In the genomic region with DNA sequence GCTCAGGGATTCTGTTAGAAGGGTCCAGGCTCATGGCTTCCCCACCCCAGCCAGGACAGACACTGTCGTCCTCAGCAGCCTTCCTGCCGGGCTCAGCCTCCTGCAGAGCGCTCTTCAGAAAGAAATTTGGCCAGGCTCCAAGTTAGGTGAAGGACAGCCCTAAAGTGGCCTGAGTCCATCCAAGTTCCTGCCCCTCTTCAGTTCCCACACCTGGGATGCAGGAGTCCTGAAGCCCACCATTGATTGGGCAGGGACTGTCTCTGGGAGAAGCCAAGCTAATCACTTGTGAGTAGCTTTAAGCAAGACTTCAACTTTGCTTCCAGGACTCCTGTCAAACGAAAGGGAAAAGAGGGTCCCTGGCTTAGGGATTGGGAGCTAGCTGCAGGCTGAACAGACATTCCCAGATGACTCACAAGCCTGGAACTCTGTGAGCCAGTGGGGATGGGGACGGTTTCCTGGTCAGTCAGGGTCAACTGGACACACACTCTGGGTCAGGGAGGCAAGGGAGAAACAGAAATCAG, we compare ENCODE assay signal across 12 mouse cellular contexts. TPM values are rescaled to one million over a fixed set of nuclear protein-coding genes. Genes with fewer than 3 reads are reported as not detected.
DNase-seq lines count a peak whose midpoint lies in the region; ATAC-seq lines count a peak whose summit lies in the region.
"Had no signal": no experiment of that assay in that cellular context is flagged by ENCODE, and none has a peak within 500 bp of the region (broad histone marks: within the 10 kb centered on the region; RNA-seq: fewer than 3 reads in every experiment).

No protein-coding gene starts in this region.

- H3K4me3 ChIP-seq in intestine, embryonic 16.5 days (ENCODE audit: low read length): no peak overlapping the region

- ATAC-seq in intestine, embryonic 16.5 days: no peak

- H3K36me3 ChIP-seq in intestine, embryonic 16.5 days (ENCODE audit: control insufficient read depth, insufficient read depth, low read length): no peaks in the 10 kb centered on the region

- H3K27me3 ChIP-seq in intestine, embryonic 16.5 days (replicated peaks; ENCODE audit: control insufficient read depth, insufficient read depth, low read length): no peaks in the 10 kb centered on the region; the same call in 1 of the 2 replicates

- intact Hi-C loops in gastrocnemius, postnatal 14 days (cut with DNase I; ENCODE audit: low total_unique reads): no loop called here

- H3K4me1 ChIP-seq in intestine, embryonic 16.5 days (ENCODE audit: control insufficient read depth, insufficient read depth, low read length): peaks cover 32% of the 10 kb centered on the region

- DNase-seq in gastrocnemius, postnatal 14 days: peak; percentile 52
- no peak for DNase-seq in gastrocnemius, postnatal 10 days
- DNase-seq in retina, postnatal 1 day: peak; percentile 46
- no peak for DNase-seq in retina, embryonic 14.5 days (ENCODE audit: low spot score)
- DNase-seq in testis, postnatal 10 days (ENCODE audit: low spot score): no peak
- no peak for DNase-seq in spleen, postnatal 14 days (ENCODE audit: low spot score in 2 of 2)
- no peak for DNase-seq in spleen, postnatal 36 days (ENCODE audit: low spot score in 2 of 2)

- peak overlapping the region; percentile 46 for H3K9ac ChIP-seq in intestine, embryonic 16.5 days (ENCODE audit: low read depth, low read length)

- H3K4me2 ChIP-seq in intestine, embryonic 16.5 days (ENCODE audit: low read depth, low read length): no peak overlapping the region

- no peaks in the 10 kb centered on the region for H3K9me3 ChIP-seq in intestine, embryonic 16.5 days (ENCODE audit: control insufficient read depth, low read length)

- 19% methylated on average over 5 of the region's 5 CpGs for WGBS in intestine, embryonic 16.5 days

- peak overlapping the region; percentile 87 for H3K27ac ChIP-seq in intestine, embryonic 16.5 days (ENCODE audit: low read length)
- H3K27ac ChIP-seq: macrophage had no signal

RNA-seq across cellular contexts. Expression of a gene that starts 8.2 kb away (rescaled TPM):
- total RNA-seq in gastrocnemius, postnatal 14 days (2021): 1,000 to 10,000 TPM; 3,539 to 4,018 TPM
- 1,000 to 10,000 TPM; 5,070 to 7,999 TPM for total RNA-seq in gastrocnemius, postnatal 10 days (2021)
- 890 and 1,013 TPM in 2 replicates for polyA plus RNA-seq in intestine, embryonic 16.5 days (2015; fragmentation: Nextera tagmentation; extraction: Ambion mirVana)
- total RNA-seq: neutrophil, adult 5-6 weeks had no signal

RNA-seq across cellular contexts. Expression of a gene that starts 39.6 kb away (rescaled TPM):
- total RNA-seq in gastrocnemius, postnatal 14 days (2021): not detected
- not detected for total RNA-seq in gastrocnemius, postnatal 10 days (2021)
- not detected in 2 replicates for polyA plus RNA-seq in intestine, embryonic 16.5 days (2015; fragmentation: Nextera tagmentation; extraction: Ambion mirVana)
- total RNA-seq: neutrophil, adult 5-6 weeks had no signal
- polyA plus RNA-seq: brain, embryonic 14.5 days; forebrain, embryonic 11.5 days; macrophage had no signal

RNA-seq across cellular contexts. Expression of a gene that starts 48.3 kb away (rescaled TPM):
- total RNA-seq in gastrocnemius, postnatal 14 days (2021): 100 to 1,000 TPM; 201 to 224 TPM
- 100 to 1,000 TPM; 185 to 194 TPM for total RNA-seq in gastrocnemius, postnatal 10 days (2021)
- polyA plus RNA-seq in intestine, embryonic 16.5 days (2015; fragmentation: Nextera tagmentation; extraction: Ambion mirVana): 0.26 and 0.36 TPM in 2 replicates
- total RNA-seq: neutrophil, adult 5-6 weeks had no signal
- polyA plus RNA-seq: forebrain, embryonic 11.5 days; macrophage had no signal

Comparison
In these comparisons a context has a peak if more than half of its experiments do, and no peak if none do; other contexts are left out.
1. DNase-seq: peak in gastrocnemius, postnatal 14 days (single experiment) and retina, postnatal 1 day (single experiment); none in gastrocnemius, postnatal 10 days (single experiment), retina, embryonic 14.5 days (single experiment), testis, postnatal 10 days (single experiment), spleen, postnatal 14 days (0 of 2) and spleen, postnatal 36 days (0 of 2).